Mouse (Mus musculus): Measurements from ENCODE around the gene Mrpl55. TPM values are rescaled to one million over a fixed set of nuclear protein-coding genes. Genes with fewer than 3 reads are reported as not detected.

The Mrpl55 gene
- 10 to 100 TPM; 72.8 to 78.8 TPM for total RNA-seq (2021)
- long read RNA-seq, experiment 1, transcript Mrpl55-205 (4 exons, 718 nt) = minor isoform, 20 of 143 reads
- long read RNA-seq, experiment 1, transcript Mrpl55-201 (4 exons, 940 nt) = major isoform, 76 of 143 reads
- long read RNA-seq, experiment 1, transcript Mrpl55-204 (4 exons, 757 nt) = minor isoform, 6 of 143 reads
- long read RNA-seq, experiment 1, transcript Mrpl55-203 (4 exons, 792 nt) = minor isoform, 24 of 143 reads
- long read RNA-seq, experiment 1, partial matches to known transcripts = 2 of 143 reads
- long read RNA-seq, experiment 1, other reads (novel, unspliced or antisense) = 15 of 143 reads
- long read RNA-seq, experiment 2, transcript Mrpl55-203 (4 exons, 792 nt) = minor isoform, 18 of 94 reads
- long read RNA-seq, experiment 2, transcript Mrpl55-204 (4 exons, 757 nt) = minor isoform, 8 of 94 reads
- long read RNA-seq, experiment 2, transcript Mrpl55-201 (4 exons, 940 nt) = major isoform, 43 of 94 reads
- long read RNA-seq, experiment 2, transcript Mrpl55-205 (4 exons, 718 nt) = minor isoform, 16 of 94 reads
- long read RNA-seq, experiment 2, partial matches to known transcripts = 0 of 94 reads
- long read RNA-seq, experiment 2, other reads (novel, unspliced or antisense) = 8 of 94 reads

DNA sequence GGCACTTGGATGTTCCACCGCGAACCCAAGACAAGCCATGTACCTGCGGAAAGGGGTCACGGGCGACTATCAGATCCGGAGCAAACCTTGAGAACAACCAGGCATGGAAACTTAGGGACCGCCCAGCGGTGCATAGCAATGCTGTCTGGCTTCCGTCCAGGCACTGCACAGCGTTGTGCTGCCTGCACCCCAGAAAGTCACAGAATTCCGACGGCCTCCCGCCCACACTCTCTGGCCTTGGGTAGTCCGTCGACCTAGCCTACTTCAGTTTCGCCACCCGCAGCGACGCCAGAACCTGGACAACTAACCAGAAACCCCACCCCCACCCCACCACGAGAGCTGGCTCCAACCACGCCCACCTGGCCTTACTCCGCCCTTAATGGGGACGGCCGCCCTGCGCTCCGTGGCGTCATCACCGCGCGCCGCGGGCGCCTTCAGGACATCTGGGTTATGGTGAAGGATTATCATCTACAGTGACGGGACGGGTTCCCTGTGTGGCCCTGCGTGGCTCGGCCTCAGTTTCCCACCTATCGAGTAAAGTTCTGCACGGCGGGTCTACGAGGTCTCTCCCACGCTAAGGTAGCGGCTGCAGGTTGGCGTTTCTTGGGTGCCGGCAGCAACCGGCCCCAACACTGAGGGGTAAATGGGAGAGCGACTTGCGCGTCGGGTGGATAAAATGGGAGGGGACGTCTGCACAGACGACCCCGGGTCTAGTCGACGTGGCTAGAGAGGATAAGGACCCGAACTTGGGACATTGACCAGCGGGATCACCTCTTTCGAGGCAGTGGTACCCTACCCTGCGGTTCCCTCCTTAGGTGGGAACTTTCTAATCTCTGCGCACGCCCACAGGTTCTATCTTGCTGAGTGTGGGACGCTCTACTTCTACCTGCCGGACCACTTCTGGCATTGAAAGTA, at the start of gene Mrpl55:
Gene Mrpl55 (plus strand): TSS at position 406 of the 915 bp plus-strand sequence.
- DNase-seq = peak; percentile 97

DNA sequence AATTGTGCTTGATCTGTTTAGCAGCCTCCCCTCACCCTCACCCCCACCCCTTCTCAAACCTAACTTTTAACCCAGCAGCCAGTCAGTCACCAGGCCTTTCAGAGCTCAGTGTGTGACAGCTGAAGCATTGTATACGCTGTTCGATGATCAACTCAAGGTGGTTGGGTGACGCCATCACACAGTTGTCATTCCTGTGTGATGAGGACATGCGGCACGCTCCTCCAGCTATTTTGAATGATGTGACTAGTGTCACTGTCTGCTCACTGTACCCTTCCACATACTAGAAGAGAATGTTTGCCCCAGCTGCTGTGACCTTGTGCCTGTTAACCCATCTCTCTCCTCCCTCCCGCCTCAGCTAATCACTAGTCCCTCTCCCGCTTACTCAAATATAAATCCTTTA, 48.1 kb upstream of the Mrpl55 start:
- DNase-seq = peak; percentile 51

DNA sequence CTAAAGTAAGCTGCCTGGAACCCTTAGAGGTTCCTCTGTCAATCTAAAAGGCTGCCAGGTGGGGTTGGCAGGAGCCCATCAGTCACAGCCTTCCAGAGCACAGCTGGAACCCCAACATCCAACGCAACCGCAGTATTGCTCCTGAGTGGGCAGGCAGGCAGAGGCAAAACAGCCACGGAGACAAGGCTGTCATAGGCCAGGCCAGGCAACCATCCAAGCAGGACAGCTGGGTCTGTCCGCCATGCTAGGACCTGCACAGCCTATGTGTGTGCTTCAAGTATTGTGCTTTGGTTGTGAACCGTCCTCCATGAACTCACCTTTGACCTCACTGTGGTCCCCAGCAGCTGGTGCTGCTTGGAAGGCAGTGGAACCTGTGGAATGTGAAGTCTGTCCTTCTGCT, 46.4 kb upstream of the Mrpl55 start:
- DNase-seq = no peak

DNA sequence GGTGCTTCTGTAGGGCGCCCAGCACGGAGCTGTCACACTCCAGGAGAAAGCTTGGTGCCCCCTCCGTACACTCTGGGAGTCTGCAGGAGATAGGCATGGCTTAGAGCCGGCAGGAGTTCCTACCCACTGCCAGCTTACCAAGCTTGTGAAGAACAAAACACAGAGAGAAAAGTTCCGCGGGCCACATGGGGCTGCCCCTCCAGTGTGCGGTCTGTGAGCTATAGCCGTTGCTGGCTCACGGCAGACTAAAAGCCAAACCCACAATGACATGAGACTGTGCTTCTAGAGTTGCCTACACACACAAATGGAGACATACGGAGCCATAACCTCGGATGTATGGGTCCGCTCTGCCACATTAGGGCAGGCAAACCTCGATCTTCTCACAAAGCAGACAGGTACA, 43.2 kb upstream of the Mrpl55 start:
- no peak for DNase-seq

DNA sequence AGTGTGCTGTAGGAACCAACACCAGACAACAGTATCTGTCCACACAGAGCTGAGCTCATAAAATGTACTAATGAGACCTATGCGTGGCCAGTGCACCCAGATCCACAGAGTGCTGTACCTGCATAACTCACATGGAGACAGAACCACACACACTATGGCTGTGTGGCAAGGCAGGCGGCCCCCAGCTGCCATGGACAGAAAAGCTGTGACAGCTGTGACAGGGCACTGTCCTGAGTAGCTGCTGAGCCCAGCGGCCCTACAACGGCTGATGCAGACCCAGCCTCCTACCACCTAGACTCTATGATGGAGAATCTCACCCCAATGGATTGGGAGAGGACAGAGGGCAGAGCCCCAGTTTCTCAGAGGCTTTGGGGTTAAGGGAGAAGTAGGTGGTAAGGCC, 42.7 kb upstream of the Mrpl55 start:
- DNase-seq = no peak

DNA sequence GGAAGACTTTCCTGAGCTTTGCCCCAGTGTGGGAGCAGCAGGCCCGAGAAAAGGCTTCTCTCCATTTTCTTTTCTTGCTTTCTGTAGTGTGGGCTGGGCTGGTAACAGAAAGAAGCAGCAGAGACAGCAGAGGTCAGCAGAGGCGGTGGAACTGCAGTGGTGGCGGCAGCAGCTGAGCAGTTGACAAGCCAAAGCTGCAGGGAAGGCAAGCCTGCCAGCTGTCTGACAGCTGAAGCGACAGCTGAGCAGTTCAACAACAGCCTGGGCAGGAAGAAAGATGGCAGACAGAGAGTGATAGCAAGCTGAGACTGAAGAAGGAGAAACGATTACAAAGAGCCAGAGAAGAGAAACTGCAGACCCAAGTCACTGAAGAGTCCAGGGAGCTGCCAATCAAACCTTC, 40.9 kb upstream of the Mrpl55 start:
- DNase-seq = no peak

DNA sequence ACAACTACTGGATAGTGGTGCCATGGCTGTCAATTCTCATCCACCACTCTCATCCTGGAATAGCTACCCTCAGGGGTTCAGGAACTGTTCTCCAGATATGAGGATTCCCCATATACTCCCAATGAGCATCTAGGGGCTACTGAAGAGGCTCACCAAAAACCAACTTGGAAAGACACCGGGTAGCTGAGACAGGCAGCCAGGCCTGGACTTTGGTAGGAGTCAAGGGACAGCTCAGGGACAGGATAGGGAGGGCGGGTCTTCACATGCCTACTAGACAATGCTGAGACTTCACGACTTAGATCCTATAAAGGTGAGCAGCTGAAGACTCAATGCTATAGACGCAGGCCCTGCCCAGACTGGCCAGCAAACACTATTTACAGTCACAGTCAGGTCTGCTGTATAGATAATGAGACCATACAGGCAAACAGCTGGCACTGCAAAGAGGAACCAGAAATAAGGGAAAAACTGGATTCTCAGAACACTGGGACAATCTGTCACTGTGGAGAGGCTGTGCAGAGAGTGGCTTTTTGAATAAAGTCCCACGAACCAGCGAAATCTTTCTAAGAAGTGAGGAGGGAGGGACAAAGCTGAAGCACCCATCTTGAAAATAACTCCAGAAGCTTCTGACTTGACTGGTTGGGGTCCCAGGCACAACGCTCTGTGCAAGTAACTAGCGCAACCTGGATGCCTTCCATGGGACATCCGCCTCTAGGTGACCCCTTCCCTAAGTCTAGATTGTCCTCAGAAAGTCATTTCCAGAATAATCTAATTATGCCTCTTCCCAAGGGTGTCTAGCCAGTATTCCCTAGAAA, 39.6 kb upstream of the Mrpl55 start:
- DNase-seq = no peak

DNA sequence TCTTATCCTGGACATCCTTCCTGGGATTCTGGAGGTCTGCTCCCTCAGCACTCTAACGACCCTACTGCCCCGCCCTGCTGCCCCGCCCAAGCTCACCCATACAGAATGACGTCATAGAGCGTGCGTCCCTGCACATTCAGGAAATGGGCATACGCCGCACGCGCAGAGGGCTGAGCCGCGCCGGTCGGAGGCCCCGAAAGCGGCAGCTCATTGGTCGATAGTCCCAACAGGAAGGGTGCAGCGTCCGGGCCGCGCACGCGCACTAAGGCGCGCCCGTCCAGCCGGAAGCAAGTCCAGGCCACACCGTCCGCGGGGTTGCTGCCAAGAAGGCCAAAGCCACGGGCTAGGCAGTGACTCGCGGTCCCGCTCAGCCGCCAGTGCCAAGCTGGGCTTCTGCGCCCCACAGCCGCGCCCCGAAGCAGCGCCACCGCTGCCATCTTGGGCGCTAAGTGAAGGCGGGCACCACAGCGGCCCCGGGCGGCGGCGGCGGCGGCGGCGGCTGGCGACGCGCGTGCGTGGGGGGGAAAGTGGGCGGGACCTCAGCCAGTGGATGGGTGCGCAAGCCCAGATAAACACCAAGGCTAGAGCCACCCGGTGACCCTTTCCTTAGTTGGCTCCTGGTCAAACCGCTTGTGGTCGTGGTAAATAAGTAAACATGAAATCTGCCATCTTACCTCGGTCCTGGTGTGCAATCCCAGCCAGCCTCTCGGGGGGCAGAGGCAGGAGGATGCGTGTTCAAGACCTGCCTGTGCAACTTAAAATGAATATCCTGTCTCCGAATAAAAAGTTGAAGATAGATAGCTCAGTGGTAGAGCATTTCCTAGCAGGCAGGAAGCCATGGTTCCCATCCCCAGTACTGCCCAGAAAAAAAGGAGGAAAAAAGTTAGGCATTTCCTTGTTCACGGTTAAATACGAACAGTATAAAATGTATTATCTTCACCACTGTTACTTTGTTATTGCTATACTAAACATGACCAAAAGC, 38.7 kb upstream of the Mrpl55 start, which contains the start of gene Iba57:
Gene Iba57 (minus strand): TSS at position 485 of the 982 bp plus-strand sequence.
- peak; percentile 97 for DNase-seq

DNA sequence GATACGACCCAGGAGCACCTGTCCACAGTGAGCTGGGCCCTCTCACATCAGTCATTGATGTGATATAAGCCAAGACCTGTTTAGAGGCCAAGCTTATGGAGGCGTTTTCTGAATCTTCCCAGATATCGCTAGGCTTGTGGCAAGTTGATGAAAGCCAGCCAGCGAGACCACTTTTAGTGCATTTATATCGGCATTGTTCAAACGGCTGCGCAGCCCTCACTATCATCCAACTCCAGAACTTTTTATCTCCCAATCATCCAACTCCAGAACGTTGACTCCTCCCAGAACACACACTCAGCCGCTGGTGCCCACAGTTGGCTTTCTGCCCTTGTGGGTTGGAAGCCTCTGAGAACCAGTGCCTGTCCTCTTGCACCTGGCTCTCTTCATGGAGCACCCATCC, 37.9 kb upstream of the Mrpl55 start:
- no peak for DNase-seq

DNA sequence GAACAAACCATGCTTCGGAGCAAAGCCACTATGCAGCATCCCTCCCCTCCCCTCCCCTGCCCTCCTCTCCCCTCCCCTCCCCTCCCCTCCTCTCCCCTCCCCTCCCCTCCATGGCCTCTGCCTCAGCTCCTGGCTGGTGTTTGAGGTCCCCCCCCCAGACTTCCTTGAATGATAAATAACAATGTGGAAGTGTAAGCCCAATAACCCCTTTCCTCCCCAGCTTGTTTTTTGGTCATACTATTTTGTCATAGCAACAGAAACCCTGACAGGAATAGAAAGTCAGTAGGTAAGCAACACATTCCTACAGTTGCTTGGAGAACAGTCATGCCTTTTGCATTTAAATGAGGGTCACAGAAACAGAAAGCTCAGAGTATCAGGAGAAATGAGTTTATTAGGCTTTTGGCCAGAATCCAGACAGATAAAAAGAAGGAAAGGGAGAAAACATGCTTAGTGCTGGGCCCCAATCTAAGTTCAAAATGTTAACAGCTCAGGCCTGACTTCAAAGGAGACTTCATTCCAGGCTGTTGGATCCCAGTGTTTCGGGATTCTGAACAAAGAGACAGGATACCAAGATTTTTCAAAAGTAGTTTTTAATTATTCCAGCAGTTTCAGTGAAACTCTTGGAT, 36.6 kb upstream of the Mrpl55 start:
- DNase-seq = no peak

DNA sequence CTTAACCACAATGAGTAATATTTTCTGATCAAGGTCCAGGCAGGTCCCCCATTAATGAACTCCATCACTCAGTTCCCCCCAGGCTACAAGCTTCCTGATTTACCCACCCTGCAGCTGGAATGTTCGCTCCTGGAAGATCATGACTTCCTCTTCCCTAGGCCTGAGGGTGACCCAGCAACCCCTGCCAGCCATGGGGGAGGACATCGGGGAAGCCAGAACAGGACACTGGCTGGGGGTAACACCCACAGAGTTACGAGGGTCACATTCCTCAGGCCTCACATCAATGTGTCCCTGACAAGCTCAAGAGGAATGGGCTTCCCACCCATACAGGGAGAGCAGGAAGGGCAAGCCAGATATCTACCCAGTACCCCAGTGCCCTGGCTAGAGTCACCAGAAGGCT, 32.5 kb upstream of the Mrpl55 start:
- DNase-seq = no peak

DNA sequence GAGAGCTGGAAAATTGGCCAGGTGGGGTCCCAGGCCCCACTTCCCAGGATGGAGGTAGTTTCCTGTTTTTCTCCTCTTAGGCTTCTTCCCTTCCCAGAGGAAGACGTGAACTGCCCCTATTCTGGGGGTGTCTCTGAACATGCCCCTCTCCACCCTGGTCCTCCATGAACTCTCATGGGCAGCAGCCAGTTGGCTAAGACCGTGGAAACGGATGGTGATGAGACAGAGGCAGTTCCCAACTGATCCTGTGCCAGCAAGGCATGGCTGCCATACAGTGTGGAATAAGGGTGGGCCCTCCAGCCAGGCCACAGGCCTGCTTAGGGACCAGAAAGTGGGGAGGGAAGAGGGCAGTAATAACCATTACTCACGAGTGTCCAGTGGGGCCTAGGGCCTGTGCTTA, 31.7 kb upstream of the Mrpl55 start:
- no peak for DNase-seq

DNA sequence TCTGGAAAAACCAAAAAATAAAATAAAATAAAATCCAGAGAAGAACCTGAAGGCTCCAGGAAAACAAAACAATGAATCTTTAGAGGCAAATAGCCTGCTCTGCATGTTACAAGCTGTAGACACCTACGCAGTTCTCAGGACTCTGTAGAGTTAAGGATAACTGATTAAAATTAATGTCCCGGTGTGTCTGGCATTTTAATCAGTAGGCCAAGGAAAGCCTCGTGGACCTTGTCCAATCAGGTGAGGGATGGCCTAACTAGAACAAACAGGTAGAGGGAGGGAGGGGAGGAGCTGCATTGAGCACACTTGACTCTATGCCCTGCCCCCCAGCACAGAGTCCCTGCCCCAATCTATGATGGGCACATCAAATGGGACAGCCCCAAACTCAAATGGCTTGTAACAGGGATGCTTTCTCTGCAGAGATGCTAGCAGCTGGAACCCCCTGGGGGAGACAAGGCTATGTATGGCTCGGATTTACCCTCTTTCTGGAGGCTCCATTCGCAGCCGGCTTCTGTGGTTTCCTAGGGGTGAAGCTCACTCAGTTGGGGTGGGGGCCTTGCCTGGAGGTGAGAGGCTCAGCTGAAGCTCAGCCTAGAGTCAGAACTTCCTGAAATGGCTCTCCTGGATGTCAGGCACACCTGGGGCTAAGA, 28.0 kb upstream of the Mrpl55 start:
- DNase-seq = no peak

DNA sequence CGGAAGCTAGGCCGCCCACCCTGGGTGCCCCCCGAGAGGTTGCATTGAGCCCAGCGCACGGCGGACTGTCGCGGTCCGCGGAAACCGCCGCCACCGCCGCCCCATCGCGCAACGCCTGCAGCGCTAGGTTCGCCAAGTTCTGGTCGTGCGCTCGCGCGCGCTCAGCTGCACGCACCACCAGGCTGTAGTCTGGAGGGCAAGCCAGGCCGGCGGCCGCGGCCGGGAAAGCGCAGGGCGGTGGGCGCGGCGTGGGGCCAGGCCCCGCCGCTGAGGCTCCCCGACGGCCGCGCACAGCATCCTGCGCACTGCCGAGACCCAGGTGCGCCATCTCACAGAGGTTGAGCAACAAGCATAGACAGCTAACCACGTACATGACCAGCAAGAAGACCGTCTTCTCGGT, 25.8 kb upstream of the Mrpl55 start:
- peak; percentile 31 for DNase-seq

DNA sequence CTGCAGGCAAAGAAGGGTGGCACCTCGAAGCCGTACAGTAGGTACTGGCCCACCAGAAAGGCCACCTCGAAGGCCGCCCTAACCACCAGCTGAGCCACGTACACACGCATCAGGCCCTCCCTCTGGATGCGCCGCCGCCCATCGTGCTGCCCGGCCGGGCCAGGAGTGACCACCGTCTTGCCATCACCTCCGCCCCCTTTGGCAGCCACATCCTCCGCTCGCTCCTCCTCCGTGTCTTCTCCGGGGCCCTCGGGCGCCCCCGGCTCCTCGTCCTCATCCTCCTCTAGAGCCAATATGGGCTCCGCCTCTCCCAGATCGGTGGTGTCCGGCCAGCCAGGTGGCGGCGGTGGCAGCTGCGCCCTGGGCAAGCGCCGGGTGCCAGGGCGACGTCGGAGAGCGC, 25.4 kb upstream of the Mrpl55 start:
- DNase-seq = no peak

DNA sequence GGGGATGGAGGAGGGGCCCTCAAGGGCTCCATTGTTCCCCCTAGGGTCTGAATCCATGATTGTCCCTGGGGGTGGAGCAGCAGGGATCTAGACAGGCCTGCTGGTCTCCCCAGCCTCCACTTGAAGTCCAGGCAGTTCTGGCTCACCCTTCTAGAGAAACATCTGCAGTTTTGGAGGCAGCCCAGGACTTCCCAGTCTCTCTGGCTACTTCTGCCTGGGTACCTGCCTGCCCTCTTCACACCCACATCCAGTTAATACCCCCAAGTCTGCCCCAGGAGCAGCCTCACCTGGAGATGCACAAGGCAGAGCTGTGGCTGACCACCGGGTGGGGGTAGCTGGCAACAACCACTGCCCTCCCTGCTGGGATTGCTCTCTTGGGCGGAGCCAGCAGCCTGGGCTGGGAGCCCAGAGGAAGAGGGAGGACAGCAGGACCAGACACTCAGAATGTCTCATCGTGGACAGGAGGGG, 19.4 kb upstream of the Mrpl55 start, which contains the start of gene Gjc2:
Gene Gjc2 (minus strand): TSS at position 350 of the 468 bp plus-strand sequence.
- peak; percentile 71 for DNase-seq

DNA sequence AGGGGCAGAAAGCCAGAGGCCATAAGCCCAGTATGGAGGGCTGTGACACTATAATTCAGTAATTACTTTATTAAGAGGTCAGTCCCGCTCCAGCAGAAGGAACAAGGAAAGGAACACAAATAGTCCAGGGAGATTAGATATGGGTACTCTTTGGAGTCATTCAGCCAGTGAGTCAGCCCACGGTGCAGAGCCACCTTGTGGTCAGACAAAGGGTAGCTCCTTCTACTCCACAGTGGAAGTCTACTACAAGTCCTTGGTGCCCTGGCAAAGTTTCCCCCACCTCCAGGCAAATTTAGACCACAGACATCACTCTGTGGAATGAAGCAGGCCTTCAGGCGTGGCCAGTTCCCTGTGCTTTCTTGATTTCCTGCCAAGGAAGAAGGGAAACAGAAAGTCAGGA, 18.5 kb upstream of the Mrpl55 start:
- DNase-seq = peak; percentile 72

DNA sequence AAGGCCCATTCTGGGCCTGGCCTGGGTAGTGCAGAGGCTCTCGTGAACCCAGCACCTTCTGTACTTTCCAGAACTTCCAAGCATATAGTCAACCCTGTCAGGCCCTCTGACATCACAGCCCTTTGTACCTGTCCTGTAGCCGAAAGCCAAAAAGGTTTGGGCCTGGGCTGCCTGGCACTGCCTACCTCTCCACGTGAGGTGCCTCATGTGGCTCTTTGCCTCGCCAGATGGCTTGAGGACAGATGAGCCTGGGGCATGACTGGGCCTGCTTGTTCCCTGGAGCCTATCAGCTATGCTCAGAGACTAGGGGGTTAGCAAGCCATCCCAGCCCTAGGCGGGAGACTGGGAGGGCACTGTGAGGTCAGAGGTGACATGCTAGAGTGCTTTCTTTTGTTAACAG, 16.8 kb upstream of the Mrpl55 start:
- no peak for DNase-seq

DNA sequence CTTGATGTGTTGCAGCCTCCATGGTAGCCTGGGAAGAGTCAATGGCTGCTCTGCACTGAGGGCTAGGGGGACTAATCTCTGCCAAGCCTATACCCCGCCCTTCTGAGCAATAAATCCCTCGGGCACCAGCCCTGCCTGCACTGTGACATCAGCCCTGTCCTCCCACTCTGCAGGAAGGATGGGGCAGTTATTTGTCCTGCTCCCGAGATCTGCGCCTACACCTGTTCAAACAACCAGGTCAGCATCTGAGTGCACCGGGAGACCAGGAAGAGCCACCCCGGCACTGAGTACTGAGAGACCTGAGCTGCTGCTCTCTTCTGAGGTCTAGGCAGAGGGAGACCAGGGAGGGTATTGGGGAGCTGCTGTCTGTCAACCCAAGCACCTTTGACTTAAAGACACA, 14.6 kb upstream of the Mrpl55 start:
- DNase-seq = no peak
